Mouse (Mus musculus): ENCODE results near the gene Itpkc. TPM values are rescaled to one million over a fixed set of nuclear protein-coding genes. Genes with fewer than 3 reads are reported as not detected.
A peak's percentile ranks its signal among the peaks of the same experiment; 100 is the strongest.

The Itpkc gene
- polyA plus RNA-seq, 1 experiment from 2014 or later, result 1.6 TPM

DNA sequence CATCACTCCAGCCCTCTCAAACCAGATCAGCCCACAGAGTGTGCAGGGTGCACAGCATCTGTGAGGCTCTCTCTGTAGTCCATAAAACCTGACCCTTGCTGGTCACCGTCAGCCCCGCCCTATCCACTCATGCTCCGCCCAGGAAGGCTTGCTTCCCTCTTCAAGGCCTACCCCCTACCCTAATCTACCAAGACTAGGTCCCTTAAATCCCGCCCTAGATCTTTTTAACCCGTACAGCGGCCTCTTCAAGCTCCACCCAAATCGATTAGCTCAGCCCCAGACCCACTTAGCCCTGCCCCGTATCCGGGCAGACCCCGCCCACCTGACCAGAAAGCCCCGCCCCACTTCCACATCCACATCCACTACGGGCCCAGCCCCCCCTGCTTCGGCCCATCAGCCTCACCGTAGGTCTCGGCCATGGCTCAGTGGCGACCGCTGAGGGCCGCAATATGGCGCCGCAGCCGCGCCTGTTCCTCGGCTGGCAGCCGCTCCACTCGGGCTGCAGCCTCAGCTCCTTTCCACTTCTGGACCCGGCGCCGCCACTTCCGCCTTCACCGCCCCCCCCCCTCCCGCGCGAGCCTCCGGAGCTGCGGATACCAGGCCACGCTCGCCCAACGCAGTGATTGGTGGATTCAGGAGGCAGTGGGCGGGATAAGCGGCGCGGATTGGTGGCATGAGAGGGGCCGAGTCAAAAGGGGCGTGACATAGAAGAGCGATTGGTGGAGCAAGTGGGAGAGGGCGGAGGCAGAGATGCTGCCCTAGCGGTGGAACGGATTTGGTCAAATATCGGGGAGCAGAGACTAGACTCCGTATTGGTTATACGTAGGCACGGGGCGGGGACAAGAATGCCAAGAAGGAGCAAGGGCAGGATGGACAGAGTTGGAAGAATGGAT, 49.9 kb downstream of the Itpkc start, which contains the start of gene Rab4b:
Gene Rab4b (minus strand): TSS at position 573 of the 893 bp plus-strand sequence.
- no peaks in the 10 kb centered on the region for H3K27me3 ChIP-seq (ENCODE audit: control insufficient read depth, insufficient read depth, low read depth, low read length)
- H3K4me2 ChIP-seq (ENCODE audit: low read depth, low read length), result peak within 1 kb of the TSS; percentile 77
- peak within 1 kb of the TSS; percentile 89 for H3K4me3 ChIP-seq (ENCODE audit: low read depth, low read length)
- ATAC-seq (ENCODE audit: low read depth), result peak; percentile 95
- under 1% methylated on average over 53 of the region's 53 CpGs for WGBS (ENCODE audit: insufficient replicate concordance)
- H3K27ac ChIP-seq (ENCODE audit: low read length), result peak within 1 kb of the TSS; percentile 91
- H3K9ac ChIP-seq (ENCODE audit: low read depth, low read length), result peak within 1 kb of the TSS; percentile 77
- H3K4me1 ChIP-seq (ENCODE audit: control insufficient read depth, low read depth, low read length), result peaks cover 19% of the 10 kb centered on the region
- H3K36me3 ChIP-seq (ENCODE audit: control insufficient read depth, insufficient read depth), result no peaks in the 10 kb centered on the region
- H3K9me3 ChIP-seq (replicated peaks; ENCODE audit: control insufficient read depth, low read length), result no peaks in the 10 kb centered on the region

DNA sequence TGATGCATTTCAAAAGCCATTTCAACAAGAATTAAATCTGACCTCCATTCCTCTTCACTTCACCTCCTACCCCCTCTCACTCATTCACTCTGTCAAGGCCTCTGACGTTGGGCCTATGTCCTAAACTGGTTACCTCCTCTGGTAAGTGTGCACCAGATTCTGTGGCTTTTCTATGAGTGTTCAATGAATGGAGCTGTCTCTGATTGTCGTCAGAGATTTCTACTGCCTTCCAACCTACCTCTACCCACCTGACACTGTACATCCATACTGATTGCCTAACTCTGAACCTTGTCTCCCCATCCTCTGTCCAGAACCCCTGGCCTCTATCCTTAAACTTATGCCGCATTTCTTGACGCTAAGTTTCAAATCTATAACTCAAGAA, 50.5 kb downstream of the Itpkc start:
- peak; percentile 0 for ATAC-seq (ENCODE audit: low read depth)

GRCm38 (mm10) chr7:27174896-27175295, 53.6 kb downstream of the Itpkc start:
- H3K9ac ChIP-seq (ENCODE audit: low read depth, low read length), result no peak overlapping the region
- H3K9me3 ChIP-seq (replicated peaks; ENCODE audit: control insufficient read depth, low read length), result no peaks in the 10 kb centered on the region
- H3K4me3 ChIP-seq (ENCODE audit: low read depth, low read length), result no peak overlapping the region
- H3K27me3 ChIP-seq (ENCODE audit: control insufficient read depth, insufficient read depth, low read depth, low read length), result no peaks in the 10 kb centered on the region
- peaks cover 3% of the 10 kb centered on the region; the same call in 1 of the 2 replicates for H3K36me3 ChIP-seq (ENCODE audit: control insufficient read depth, insufficient read depth)
- no peak overlapping the region for H3K4me2 ChIP-seq (ENCODE audit: low read depth, low read length)
- 85% methylated on average over 7 of the region's 7 CpGs for WGBS (ENCODE audit: insufficient replicate concordance)
- ATAC-seq (ENCODE audit: low read depth), result no peak
- no peak overlapping the region for H3K27ac ChIP-seq (ENCODE audit: low read length)
- peaks cover 15% of the 10 kb centered on the region for H3K4me1 ChIP-seq (ENCODE audit: control insufficient read depth, low read depth, low read length)

More for the DNA sequence above, 50.5 kb downstream of the Itpkc start:
- H3K9ac ChIP-seq (ENCODE audit: low read depth, low read length), result peak overlapping the region; percentile 77
- peaks cover 19% of the 10 kb centered on the region for H3K4me1 ChIP-seq (ENCODE audit: control insufficient read depth, low read depth, low read length)
- H3K9me3 ChIP-seq (replicated peaks; ENCODE audit: control insufficient read depth, low read length), result no peaks in the 10 kb centered on the region
- no peaks in the 10 kb centered on the region for H3K36me3 ChIP-seq (ENCODE audit: control insufficient read depth, insufficient read depth)
- peak overlapping the region; percentile 91 for H3K27ac ChIP-seq (ENCODE audit: low read length)
- 16% methylated on average over 4 of the region's 4 CpGs for WGBS (ENCODE audit: insufficient replicate concordance)
- no peaks in the 10 kb centered on the region for H3K27me3 ChIP-seq (ENCODE audit: control insufficient read depth, insufficient read depth, low read depth, low read length)
- H3K4me3 ChIP-seq (ENCODE audit: low read depth, low read length), result peak overlapping the region; percentile 89
- peak overlapping the region; percentile 77 for H3K4me2 ChIP-seq (ENCODE audit: low read depth, low read length)

DNA sequence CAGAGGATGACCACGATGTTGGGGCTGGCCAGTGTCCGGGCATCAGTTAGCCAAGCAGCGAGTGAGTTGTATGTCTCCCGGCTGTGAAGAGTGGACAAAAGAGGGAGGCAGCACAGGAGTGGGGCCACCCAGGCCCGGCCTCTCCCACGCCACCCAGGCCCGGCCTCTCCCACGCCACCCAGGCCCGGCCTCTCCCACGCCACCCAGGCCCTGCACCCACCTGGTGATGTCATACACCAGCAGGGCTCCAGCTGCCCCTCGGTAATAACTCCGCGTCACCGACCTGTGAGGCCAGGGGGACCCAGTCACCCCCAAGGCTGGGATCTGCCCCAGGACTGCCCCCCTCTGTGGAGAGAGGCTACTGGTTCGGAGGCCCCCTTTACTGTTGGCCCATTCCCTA, 54.0 kb downstream of the Itpkc start:
- no peak overlapping the region for H3K27ac ChIP-seq (ENCODE audit: low read length)
- WGBS (ENCODE audit: insufficient replicate concordance), result 84% methylated on average over 15 of the region's 15 CpGs
- H3K4me2 ChIP-seq (ENCODE audit: low read depth, low read length), result no peak overlapping the region
- H3K9me3 ChIP-seq (replicated peaks; ENCODE audit: control insufficient read depth, low read length), result no peaks in the 10 kb centered on the region
- no peaks in the 10 kb centered on the region for H3K27me3 ChIP-seq (ENCODE audit: control insufficient read depth, insufficient read depth, low read depth, low read length)
- no peak overlapping the region for H3K9ac ChIP-seq (ENCODE audit: low read depth, low read length)
- H3K4me1 ChIP-seq (ENCODE audit: control insufficient read depth, low read depth, low read length), result peaks cover 12% of the 10 kb centered on the region
- ATAC-seq (ENCODE audit: low read depth), result no peak
- H3K4me3 ChIP-seq (ENCODE audit: low read depth, low read length), result no peak overlapping the region
- H3K36me3 ChIP-seq (ENCODE audit: control insufficient read depth, insufficient read depth), result peaks cover 3% of the 10 kb centered on the region; the same call in 1 of the 2 replicates

- ATAC-seq (ENCODE audit: low read depth), result no peak
- 76% methylated on average over 3 of the region's 3 CpGs for WGBS (ENCODE audit: insufficient replicate concordance)
- H3K36me3 ChIP-seq (ENCODE audit: control insufficient read depth, insufficient read depth), result peaks cover 3% of the 10 kb centered on the region; the same call in 1 of the 2 replicates
These were observed 57.5 kb downstream of the Itpkc start for GRCm38 (mm10) chr7:27170981-27171380.

GRCm38 (mm10) chr7:27168371-27168770, 60.1 kb downstream of the Itpkc start:
- WGBS (ENCODE audit: insufficient replicate concordance), result 66% methylated on average over 5 of the region's 5 CpGs
- no peak overlapping the region for H3K4me2 ChIP-seq (ENCODE audit: low read depth, low read length)

More at GRCm38 (mm10) chr7:27170981-27171380, 57.5 kb downstream of the Itpkc start:
- H3K9me3 ChIP-seq (replicated peaks; ENCODE audit: control insufficient read depth, low read length), result no peaks in the 10 kb centered on the region
- peaks cover 18% of the 10 kb centered on the region for H3K4me1 ChIP-seq (ENCODE audit: control insufficient read depth, low read depth, low read length)
- no peak overlapping the region for H3K27ac ChIP-seq (ENCODE audit: low read length)
- H3K27me3 ChIP-seq (ENCODE audit: control insufficient read depth, insufficient read depth, low read depth, low read length), result no peaks in the 10 kb centered on the region
- no peak overlapping the region for H3K9ac ChIP-seq (ENCODE audit: low read depth, low read length)
- H3K4me2 ChIP-seq (ENCODE audit: low read depth, low read length), result no peak overlapping the region
- no peak overlapping the region for H3K4me3 ChIP-seq (ENCODE audit: low read depth, low read length)

DNA sequence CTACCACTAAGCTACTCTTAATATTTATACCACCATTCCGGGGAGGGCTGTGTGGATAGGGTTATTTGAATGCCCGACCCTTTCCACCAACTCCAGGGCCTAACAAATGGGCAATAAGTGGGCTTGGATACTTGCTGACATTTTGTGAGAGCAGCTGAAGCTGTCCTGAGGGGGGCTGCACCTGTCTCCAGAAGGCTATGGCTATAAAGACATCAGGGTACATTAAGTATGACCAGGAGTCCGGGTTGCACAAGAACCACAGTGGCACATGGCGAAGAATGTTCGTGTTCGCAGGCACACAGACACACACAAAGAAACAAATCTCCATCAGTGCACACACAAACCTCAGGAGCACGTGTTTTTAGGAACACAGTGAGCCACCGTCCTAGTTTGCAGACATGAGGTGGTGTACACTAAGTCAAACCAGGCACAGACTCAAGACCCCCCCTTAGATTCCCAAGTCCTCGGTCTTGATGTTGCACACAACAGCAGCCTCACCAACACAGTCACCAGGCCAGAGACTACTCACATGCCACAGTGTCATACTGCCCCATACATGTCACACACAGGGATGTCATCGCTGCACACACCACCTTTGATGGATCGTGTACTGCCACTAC, 60.9 kb downstream of the Itpkc start:
- peaks cover 3% of the 10 kb centered on the region; the same call in 1 of the 2 replicates for H3K36me3 ChIP-seq (ENCODE audit: control insufficient read depth, insufficient read depth)
- peak overlapping the region; percentile 95 for H3K27ac ChIP-seq (ENCODE audit: low read length)
- no peaks in the 10 kb centered on the region for H3K9me3 ChIP-seq (replicated peaks; ENCODE audit: control insufficient read depth, low read length)
- H3K9ac ChIP-seq (ENCODE audit: low read depth, low read length), result peak overlapping the region; percentile 87
- H3K27me3 ChIP-seq (ENCODE audit: control insufficient read depth, insufficient read depth, low read depth, low read length), result no peaks in the 10 kb centered on the region
- WGBS (ENCODE audit: insufficient replicate concordance), result 64% methylated on average over 11 of the region's 11 CpGs
- peak overlapping the region; percentile 87 for H3K4me2 ChIP-seq (ENCODE audit: low read depth, low read length)
- H3K4me1 ChIP-seq (ENCODE audit: control insufficient read depth, low read depth, low read length), result peaks cover 39% of the 10 kb centered on the region
- peak overlapping the region; percentile 77 for H3K4me3 ChIP-seq (ENCODE audit: low read depth, low read length)
- no peak for ATAC-seq (ENCODE audit: low read depth)

More at GRCm38 (mm10) chr7:27168371-27168770, 60.1 kb downstream of the Itpkc start:
- no peak overlapping the region for H3K4me3 ChIP-seq (ENCODE audit: low read depth, low read length)
- H3K9me3 ChIP-seq (replicated peaks; ENCODE audit: control insufficient read depth, low read length), result no peaks in the 10 kb centered on the region
- ATAC-seq (ENCODE audit: low read depth), result no peak
- no peak overlapping the region; the same call in 1 of the 2 replicates for H3K9ac ChIP-seq (ENCODE audit: low read depth, low read length)
- peaks cover 3% of the 10 kb centered on the region; the same call in 1 of the 2 replicates for H3K36me3 ChIP-seq (ENCODE audit: control insufficient read depth, insufficient read depth)
- H3K4me1 ChIP-seq (ENCODE audit: control insufficient read depth, low read depth, low read length), result peaks cover 32% of the 10 kb centered on the region
- peak overlapping the region; percentile 60 for H3K27ac ChIP-seq (ENCODE audit: low read length)
- H3K27me3 ChIP-seq (ENCODE audit: control insufficient read depth, insufficient read depth, low read depth, low read length), result no peaks in the 10 kb centered on the region

DNA sequence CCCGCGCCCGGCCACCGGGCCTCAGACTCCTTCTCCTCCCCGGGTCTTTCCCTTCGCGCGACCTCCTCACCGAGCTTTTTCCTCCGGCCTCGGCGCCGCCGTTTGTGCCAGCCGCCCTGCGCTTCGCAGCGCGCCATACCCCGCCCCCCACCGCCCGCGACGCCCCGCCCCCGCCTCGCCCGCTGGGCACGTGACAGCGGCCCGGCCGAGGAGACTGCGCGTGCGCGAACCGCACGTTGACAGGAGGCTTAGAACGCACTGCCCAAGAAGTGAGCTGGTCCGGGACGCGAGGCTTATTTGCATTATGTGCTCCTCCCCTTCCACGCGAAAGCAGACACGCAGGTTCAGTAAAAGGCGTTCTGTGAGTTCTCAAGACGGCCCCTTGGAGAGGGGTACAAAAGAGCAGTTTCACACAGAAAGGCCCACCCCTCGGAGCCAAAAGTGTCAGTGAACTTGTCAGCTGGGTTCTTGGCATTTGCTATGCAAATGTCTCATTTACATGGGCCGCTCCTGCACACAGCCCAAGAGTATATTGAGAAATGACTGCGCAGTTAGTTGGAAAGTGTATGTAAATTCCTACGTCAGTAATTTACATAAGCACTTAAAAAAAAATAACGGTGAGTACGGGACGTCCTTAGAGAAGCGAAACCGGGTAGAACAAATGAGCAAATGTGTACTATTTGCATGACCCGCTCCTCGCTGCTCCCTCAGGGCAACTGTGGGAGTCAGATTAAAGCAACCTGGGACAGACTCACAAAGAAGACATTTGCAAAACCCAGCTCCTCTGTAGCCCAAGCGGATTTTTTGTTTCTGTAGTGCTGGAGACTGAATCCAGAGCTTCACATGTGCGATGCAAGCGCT, 61.6 kb downstream of the Itpkc start, which contains the start of gene Egln2:
Gene Egln2 (minus strand): TSS at position 189 of the 861 bp plus-strand sequence.
- Histone ChIP-seq H3K27me3 (ENCODE audit: control insufficient read depth, insufficient read depth, low read depth, low read length) (no peaks in the 10 kb centered on the region), H3K9ac (ENCODE audit: low read depth, low read length) (peak within 1 kb of the TSS; percentile 87), H3K4me3 (ENCODE audit: low read depth, low read length) (peak within 1 kb of the TSS; percentile 77), H3K4me1 (ENCODE audit: control insufficient read depth, low read depth, low read length) (peaks cover 43% of the 10 kb centered on the region), H3K4me2 (ENCODE audit: low read depth, low read length) (peak within 1 kb of the TSS; percentile 87), H3K36me3 (ENCODE audit: control insufficient read depth, insufficient read depth) (no peaks in the 10 kb centered on the region), H3K9me3 (replicated peaks; ENCODE audit: control insufficient read depth, low read length) (no peaks in the 10 kb centered on the region), H3K27ac (ENCODE audit: low read length) (peak within 1 kb of the TSS; percentile 95)
- under 1% methylated on average over 60 of the region's 61 CpGs for WGBS (ENCODE audit: insufficient replicate concordance)
- ATAC-seq (ENCODE audit: low read depth), result peak; percentile 81
